ENCODE assay signal across 9 mouse cellular contexts in genomic region chr3:51741824-51742223, GRCm38 (mm10).
A peak's percentile ranks its signal among the peaks of the same experiment; 100 is the strongest.
DNase-seq lines count a peak whose midpoint lies in the region; ATAC-seq lines count a peak whose summit lies in the region.
"Had no signal": no experiment of that assay in that cellular context is flagged by ENCODE, and none has a peak within 500 bp of the region (broad histone marks: within the 10 kb centered on the region; RNA-seq: fewer than 3 reads in every experiment).

No protein-coding gene starts in this region.

- WGBS in limb, embryonic 12.5 days: 46% methylated on average over 10 of the region's 10 CpGs
- 59% methylated on average over 10 of the region's 10 CpGs for WGBS in limb, embryonic 10.5 days
- WGBS in embryonic facial prominence, embryonic 12.5 days: 80% methylated on average over 10 of the region's 10 CpGs
- 52% methylated on average over 10 of the region's 10 CpGs for WGBS in neural tube, embryonic 13.5 days

- H3K4me2 ChIP-seq in limb, embryonic 12.5 days: no peak overlapping the region
- no peak overlapping the region for H3K4me2 ChIP-seq in embryonic facial prominence, embryonic 12.5 days (replicated peaks)
- H3K4me2 ChIP-seq in neural tube, embryonic 13.5 days: no peak overlapping the region

- H3K27me3 ChIP-seq in limb, embryonic 12.5 days: peaks cover 63% of the 10 kb centered on the region
- H3K27me3 ChIP-seq in limb, embryonic 10.5 days (ENCODE audit: low read depth, poor library complexity, severe bottlenecking): peaks cover 53% of the 10 kb centered on the region
- H3K27me3 ChIP-seq in embryonic facial prominence, embryonic 12.5 days: no peaks in the 10 kb centered on the region
- H3K27me3 ChIP-seq in neural tube, embryonic 13.5 days: no peaks in the 10 kb centered on the region

- H3K36me3 ChIP-seq in limb, embryonic 12.5 days: no peaks in the 10 kb centered on the region
- H3K36me3 ChIP-seq in limb, embryonic 10.5 days: no peaks in the 10 kb centered on the region
- H3K36me3 ChIP-seq in embryonic facial prominence, embryonic 12.5 days: no peaks in the 10 kb centered on the region
- H3K36me3 ChIP-seq in neural tube, embryonic 13.5 days: no peaks in the 10 kb centered on the region

- H3K27ac ChIP-seq in limb, embryonic 12.5 days: no peak overlapping the region
- no peak overlapping the region for H3K27ac ChIP-seq in limb, embryonic 10.5 days
- peak overlapping the region; percentile 17; the same call in 1 of the 2 replicates for H3K27ac ChIP-seq in embryonic facial prominence, embryonic 12.5 days
- H3K27ac ChIP-seq in neural tube, embryonic 13.5 days (replicated peaks): peak overlapping the region; percentile 59

- intact Hi-C loops in heart, postnatal 10 days (cut with DNase I): no loop called here

- H3K4me3 ChIP-seq in limb, embryonic 12.5 days (replicated peaks): no peak overlapping the region
- no peak overlapping the region for H3K4me3 ChIP-seq in limb, embryonic 10.5 days
- no peak overlapping the region for H3K4me3 ChIP-seq in embryonic facial prominence, embryonic 12.5 days
- H3K4me3 ChIP-seq in neural tube, embryonic 13.5 days: no peak overlapping the region

- 0 out of 2 replicates have a peak, but pooled peaks cover under 1% of the 10 kb centered on the region for H3K9me3 ChIP-seq in limb, embryonic 12.5 days
- no peaks in the 10 kb centered on the region for H3K9me3 ChIP-seq in limb, embryonic 10.5 days (replicated peaks)
- H3K9me3 ChIP-seq in embryonic facial prominence, embryonic 12.5 days: no peaks in the 10 kb centered on the region
- H3K9me3 ChIP-seq in neural tube, embryonic 13.5 days: no peaks in the 10 kb centered on the region

- peaks cover 50% of the 10 kb centered on the region for H3K4me1 ChIP-seq in limb, embryonic 12.5 days (replicated peaks)
- H3K4me1 ChIP-seq in limb, embryonic 10.5 days: peaks cover 57% of the 10 kb centered on the region
- H3K4me1 ChIP-seq in embryonic facial prominence, embryonic 12.5 days: peaks cover 34% of the 10 kb centered on the region
- H3K4me1 ChIP-seq in neural tube, embryonic 13.5 days (replicated peaks): peaks cover 64% of the 10 kb centered on the region

- no peak for ATAC-seq in limb, embryonic 12.5 days (ENCODE audit: insufficient number of reproducible peaks, insufficient read depth, low FRiP score, low TSS enrichment, low read depth)
- no peak for ATAC-seq in embryonic facial prominence, embryonic 12.5 days (ENCODE audit: insufficient number of reproducible peaks, insufficient read depth, low FRiP score, low TSS enrichment)
- no peak for ATAC-seq in neural tube, embryonic 13.5 days (ENCODE audit: low read depth)

- H3K9ac ChIP-seq in limb, embryonic 12.5 days (replicated peaks): 0 out of 2 replicates have a peak overlapping the region, but pooled peaks have one; percentile 12
- H3K9ac ChIP-seq in embryonic facial prominence, embryonic 12.5 days: no peak overlapping the region
- 0 out of 2 replicates have a peak overlapping the region, but pooled peaks have one; percentile 9 for H3K9ac ChIP-seq in neural tube, embryonic 13.5 days

- DNase-seq in limb, embryonic 10.5 days (ENCODE audit: low spot score): no peak
- peak; percentile 55 to 56 for DNase-seq in heart, postnatal 10 days
- DNase-seq in left cerebral cortex, adult 9 months (ENCODE audit: low spot score in 2 of 2): no peak
- DNase-seq in gastrocnemius, adult 18-20 months (ENCODE audit: low spot score): no peak
- DNase-seq: adrenal gland, postnatal 10 days; cerebellum, postnatal 36 days had no signal

Comparison
In these comparisons a context has a peak if more than half of its experiments do, and no peak if none do; other contexts are left out.
1. H3K27ac ChIP-seq: peak in embryonic facial prominence, embryonic 12.5 days (single experiment) and neural tube, embryonic 13.5 days (single experiment); none in limb, embryonic 12.5 days (single experiment) and limb, embryonic 10.5 days (single experiment).
2. DNase-seq: peak in heart, postnatal 10 days (2 of 2); none in limb, embryonic 10.5 days (single experiment), left cerebral cortex, adult 9 months (0 of 2) and gastrocnemius, adult 18-20 months (single experiment).